Mouse (Mus musculus): ENCODE data around the gene Gpr26. TPM values are rescaled to one million over a fixed set of nuclear protein-coding genes. Genes with fewer than 3 reads are reported as not detected.

The Gpr26 gene
- not detected for polyA plus RNA-seq (2012; fragmentation: generic; extraction: Trizol)

DNA sequence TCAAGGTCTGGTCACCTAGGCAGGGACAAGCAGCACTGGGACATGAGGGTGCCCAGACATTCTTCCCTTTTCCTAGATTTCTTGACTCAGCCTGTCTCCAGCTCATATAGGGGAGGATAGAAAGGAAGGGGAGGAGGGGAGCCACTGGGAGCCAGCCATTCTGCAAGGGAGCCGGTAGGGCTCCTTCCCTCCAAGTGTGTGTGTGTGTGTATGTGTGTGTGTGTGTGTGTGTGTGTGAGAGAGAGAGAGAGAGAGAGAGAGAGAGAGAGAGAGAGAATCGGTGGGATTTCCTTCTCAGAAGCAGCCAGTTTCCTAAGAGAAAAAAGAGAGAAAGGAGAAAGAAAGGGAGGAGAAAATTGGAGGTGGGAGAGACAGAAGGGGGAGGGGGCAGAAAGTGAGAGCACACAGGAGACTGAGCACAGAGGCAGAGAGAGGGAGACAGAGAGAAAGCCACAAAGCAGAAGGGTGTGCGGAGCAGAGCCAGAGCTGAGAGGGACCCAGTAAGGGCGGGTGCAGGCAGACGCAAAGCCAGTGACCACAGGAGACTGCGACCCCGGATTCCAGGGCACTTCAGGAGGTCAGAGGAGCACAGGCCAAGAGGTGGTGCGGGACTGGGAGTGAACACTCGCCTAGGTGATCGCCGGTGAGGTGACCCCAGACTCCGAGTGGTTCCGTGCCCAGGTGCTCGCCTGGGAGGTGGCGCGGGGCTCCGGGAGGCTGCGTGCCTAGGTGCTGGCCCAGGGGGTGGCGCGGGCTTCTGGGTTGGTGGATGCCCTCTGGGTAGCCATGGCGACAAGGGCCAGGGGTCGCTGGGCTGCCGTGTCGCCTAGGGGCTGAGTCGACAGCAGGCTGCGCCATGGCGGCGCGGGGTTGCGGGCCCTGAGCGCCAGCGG is at the start of gene Gpr26:
Gpr26 (plus strand) TSS at position 438 of the 893 bp plus-strand sequence.

Other genes with a start within 250 kb of the Gpr26 start
- gene Cpxm2, start 188.3 kb downstream of the Gpr26 start, polyA plus RNA-seq (2012; fragmentation: generic; extraction: Trizol), result not detected